Mouse (Mus musculus) ovary, adult 10 weeks (tissue): ENCODE data around the gene Cops9. TPM values are rescaled to one million over a fixed set of nuclear protein-coding genes. Genes with fewer than 3 reads are reported as not detected.

Experiments used
- polyA plus RNA-seq: library from polyadenylated mRNA; stranded (reverse); fragments of 350-450 nt; fragmentation: Illumina TruSeq; extraction: RNeasy Lipid Tissue Mini Kit (QIAGEN cat#74804); gene quantifications from one replicate; pipeline ENCODE4 v1.2.3, GENCODE M21; 2014

Cops9 gene
- polyA plus RNA-seq, result 47.2 TPM

DNA sequence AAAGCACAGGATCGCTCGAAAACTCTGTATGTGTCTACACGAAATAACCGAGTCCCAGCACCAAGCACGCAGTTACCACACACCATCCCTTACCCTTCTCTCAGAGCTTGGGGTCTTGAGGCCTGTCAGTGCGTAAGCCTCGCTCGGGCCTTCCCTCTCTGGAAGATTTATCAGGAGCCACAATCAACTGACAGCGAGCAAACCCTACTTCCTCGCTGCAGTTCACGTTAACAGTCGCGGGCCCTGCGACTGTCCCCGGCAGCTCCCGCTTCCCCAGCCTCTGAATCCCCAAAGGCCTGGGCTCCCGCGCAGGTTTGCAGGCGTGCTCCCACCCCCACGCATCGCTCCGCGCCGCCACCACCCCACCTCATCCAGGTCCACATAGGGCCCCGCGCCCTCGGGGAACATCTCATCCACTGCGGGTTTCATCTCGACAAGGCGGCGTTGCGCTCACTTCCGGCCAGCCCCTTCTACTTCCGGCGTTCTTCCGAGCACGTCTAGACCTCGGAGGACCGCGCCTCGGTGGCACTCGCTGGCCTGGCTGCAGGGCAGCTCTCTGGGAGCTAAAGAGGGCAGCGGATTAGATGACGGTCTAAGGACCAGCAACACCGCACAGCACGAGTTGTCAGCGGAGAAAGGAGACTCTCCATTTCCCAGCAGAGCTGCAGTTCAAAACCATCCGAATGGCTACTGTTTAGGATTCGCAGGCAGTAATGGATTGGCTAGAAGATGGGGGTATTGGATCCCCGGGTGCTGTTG is at the start of gene Cops9:
Gene Cops9, minus strand, starts transcription at position 472 of the 759 bp plus-strand sequence.

DNA sequence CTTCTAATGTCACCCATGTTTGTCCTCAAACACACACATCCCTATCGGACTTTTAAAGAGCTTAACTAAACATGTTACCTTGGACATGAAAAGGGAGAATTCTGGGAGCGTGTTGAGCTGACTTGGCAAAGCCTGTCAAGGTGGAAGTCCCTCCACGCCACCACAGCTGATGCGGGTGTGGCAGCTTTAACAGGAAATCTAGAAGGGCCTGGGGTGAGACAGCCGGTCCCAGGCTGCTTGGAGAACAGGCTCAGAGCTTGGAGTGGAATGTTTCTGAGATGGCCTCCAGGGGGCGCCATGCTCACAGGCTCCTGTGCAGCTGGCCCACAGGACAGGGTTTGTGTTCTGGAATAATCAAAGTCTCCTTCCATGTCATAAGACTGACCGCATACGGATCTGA is 6.9 kb upstream of the Cops9 start, which contains the start of gene Otos:
Gene Otos, minus strand, starts transcription at position 169 of the 400 bp plus-strand sequence.

DNA sequence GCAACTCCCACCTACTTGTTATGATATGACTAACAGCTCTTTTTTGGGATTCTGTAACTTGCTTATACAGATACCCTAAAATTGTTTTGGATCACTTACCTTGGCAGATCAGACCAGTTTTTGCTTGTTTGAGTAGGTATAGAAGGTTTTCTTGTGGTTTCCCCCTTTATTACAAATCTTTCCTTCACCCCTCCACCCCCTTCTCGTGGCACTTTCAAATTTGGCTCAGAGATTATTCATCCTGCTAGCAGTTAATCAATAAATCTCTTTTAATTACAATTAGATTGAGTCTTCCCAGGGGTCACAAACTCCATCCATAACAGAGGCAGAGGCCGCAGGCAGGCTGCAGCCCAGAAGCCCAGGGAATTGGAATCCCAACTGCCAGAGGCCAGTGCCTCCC is 24.3 kb downstream of the Cops9 start, which contains the start of gene Olfr12:
Gene Olfr12, plus strand, starts transcription at position 301 of the 400 bp plus-strand sequence.

DNA sequence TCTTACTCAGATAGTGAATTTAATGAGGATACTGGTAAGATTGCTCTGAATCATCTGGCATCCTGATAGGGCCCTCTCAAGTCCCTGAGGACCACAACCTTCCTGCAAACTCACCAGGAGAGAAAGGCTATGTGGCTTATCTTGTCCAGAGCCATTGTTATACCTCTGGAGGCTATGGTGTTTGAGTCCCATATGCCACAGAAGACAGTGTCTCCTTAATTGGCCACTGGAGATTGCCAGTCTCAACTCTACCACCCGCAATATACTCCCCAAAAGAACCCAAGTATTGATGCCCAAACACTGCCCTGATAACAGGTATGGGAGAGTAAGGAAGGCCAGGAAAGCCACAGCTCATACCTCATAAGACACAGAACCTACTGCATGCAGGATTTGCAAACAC is 36.3 kb downstream of the Cops9 start, which contains the start of gene Olfr1410:
Gene Olfr1410, plus strand, starts transcription at position 301 of the 400 bp plus-strand sequence.

DNA sequence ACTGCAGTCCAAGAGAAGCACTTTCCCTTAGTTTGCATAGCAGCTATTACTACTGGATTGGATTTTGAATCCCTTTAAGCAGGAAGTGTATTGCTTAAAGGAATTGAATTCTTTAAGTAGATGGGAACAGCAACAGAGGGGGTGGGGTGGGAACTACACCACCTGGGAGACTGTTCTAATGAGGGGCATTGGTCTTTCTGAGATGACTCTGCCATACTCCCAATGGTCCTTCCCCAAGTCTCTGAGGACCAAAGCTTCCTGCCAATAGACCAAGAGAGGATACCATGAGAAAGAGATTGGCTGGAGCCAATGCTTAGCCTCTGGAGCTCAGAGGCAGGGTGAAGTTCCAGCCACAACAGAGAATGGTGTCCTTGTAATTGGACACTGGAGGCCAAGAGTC is 47.7 kb downstream of the Cops9 start, which contains the start of gene Olfr1411:
Gene Olfr1411, plus strand, starts transcription at position 301 of the 400 bp plus-strand sequence.

Other genes with a start within 250 kb of the Cops9 start
- gene Ndufa10, start 168.1 kb downstream of the Cops9 start, polyA plus RNA-seq, result 139 TPM
- gene Olfr1416, start 156.9 kb downstream of the Cops9 start, polyA plus RNA-seq, result not detected
- gene Olfr1415, start 145.9 kb downstream of the Cops9 start, polyA plus RNA-seq, result not detected
- gene Olfr1414, start 123.3 kb downstream of the Cops9 start, polyA plus RNA-seq, result not detected
- gene Olfr1413, start 70.7 kb downstream of the Cops9 start, polyA plus RNA-seq, result not detected
- not detected for gene Olfr1412, start 56.2 kb downstream of the Cops9 start, polyA plus RNA-seq
- gene Olfr1411, start 47.6 kb downstream of the Cops9 start, polyA plus RNA-seq, result not detected
- gene Olfr1410, start 36.2 kb downstream of the Cops9 start, polyA plus RNA-seq, result not detected
- not detected for gene Olfr12, start 24.2 kb downstream of the Cops9 start, polyA plus RNA-seq
- not detected for gene Otos, start 6.9 kb upstream of the Cops9 start, polyA plus RNA-seq
- gene Gpc1, start 189.7 kb upstream of the Cops9 start, polyA plus RNA-seq, result 0.71 TPM